Mouse (Mus musculus): ENCODE data around the gene Zfp59.

The Zfp59 gene

GRCm38 (mm10) chr7:27881721-27882120 lies 43.3 kb downstream of the Zfp59 start:
- DNase-seq = no peak

GRCm38 (mm10) chr7:27900601-27901000 lies 62.2 kb downstream of the Zfp59 start:
- DNase-seq = no peak

GRCm38 (mm10) chr7:27905061-27905848 lies 66.8 kb downstream of the Zfp59 start:
- no peak for DNase-seq
